Mouse (Mus musculus): ENCODE results near the gene Cox10. TPM values are rescaled to one million over a fixed set of nuclear protein-coding genes. Genes with fewer than 3 reads are reported as not detected.

The Cox10 gene
- total RNA-seq, 4 experiments from 2014 or later, result 21.0 to 25.0 (median 23.3) TPM

GRCm38 (mm10) chr11:63918321-63919105 lies 160.8 kb downstream of the Cox10 start:
- no peak for DNase-seq (ENCODE audit: low spot score in 2 of 2)

- DNase-seq (ENCODE audit: low spot score in 2 of 2), result no peak
Measured at GRCm38 (mm10) chr11:63917561-63917960, 161.7 kb downstream of the Cox10 start.

GRCm38 (mm10) chr11:63914388-63914787 lies 164.9 kb downstream of the Cox10 start:
- no peak for DNase-seq (ENCODE audit: low spot score in 2 of 2)

GRCm38 (mm10) chr11:63913936-63914335 lies 165.3 kb downstream of the Cox10 start:
- DNase-seq (ENCODE audit: low spot score in 2 of 2), result no peak

Other genes starting within 250 kb of the Cox10 start
- gene Hs3st3b1, start 157.2 kb downstream of the Cox10 start, total RNA-seq (2022), result 1 to 10 TPM in 2 of 4 experiments, under 1 TPM in 2; 0.45 to 1.6 (median 0.90) TPM